Mouse (Mus musculus): Measurements from ENCODE around the gene Fancd2.

Gene Fancd2

GRCm38 (mm10) chr6:113609293-113609692 is 77.8 kb downstream of the Fancd2 start:
- no peak for DNase-seq (ENCODE audit: low read depth in 1 of 2, low spot score in 2 of 2)

GRCm38 (mm10) chr6:113612258-113612969 is 80.9 kb downstream of the Fancd2 start:
- DNase-seq (ENCODE audit: low read depth in 1 of 2, low spot score in 2 of 2), result no peak

GRCm38 (mm10) chr6:113614152-113614551 is 82.7 kb downstream of the Fancd2 start:
- no peak for DNase-seq (ENCODE audit: low read depth in 1 of 2, low spot score in 2 of 2)

GRCm38 (mm10) chr6:113614997-113615396 is 83.5 kb downstream of the Fancd2 start:
- DNase-seq (ENCODE audit: low read depth in 1 of 2, low spot score in 2 of 2), result no peak

- DNase-seq (ENCODE audit: low read depth in 1 of 2, low spot score in 2 of 2), result no peak
Observed at GRCm38 (mm10) chr6:113615489-113615888, 84.0 kb downstream of the Fancd2 start.

- DNase-seq (ENCODE audit: low read depth in 1 of 2, low spot score in 2 of 2), result no peak
Observed at GRCm38 (mm10) chr6:113623386-113623785, 91.9 kb downstream of the Fancd2 start.

- peak in 1 of 2 experiments; percentile 69 for DNase-seq (ENCODE audit: low read depth in 1 of 2, low spot score in 2 of 2)
Observed at GRCm38 (mm10) chr6:113623941-113624751, 92.7 kb downstream of the Fancd2 start, which contains the start of gene Vhl. TSS of gene Vhl (plus strand) at chr6:113623959.

- no peak for DNase-seq (ENCODE audit: low read depth in 1 of 2, low spot score in 2 of 2)
Observed at GRCm38 (mm10) chr6:113624989-113625770, 93.7 kb downstream of the Fancd2 start.

GRCm38 (mm10) chr6:113630322-113630721 is 98.8 kb downstream of the Fancd2 start:
- peak in 1 of 2 experiments; percentile 40 for DNase-seq (ENCODE audit: low read depth in 1 of 2, low spot score in 2 of 2)

GRCm38 (mm10) chr6:113632863-113633262 is 101.4 kb downstream of the Fancd2 start:
- no peak for DNase-seq (ENCODE audit: low read depth in 1 of 2, low spot score in 2 of 2)

- peak; percentile 91 to 95 for DNase-seq (ENCODE audit: low read depth in 1 of 2, low spot score in 2 of 2)
Observed at GRCm38 (mm10) chr6:113638302-113639040, 107.0 kb downstream of the Fancd2 start, which contains the start of gene Irak2. TSS of gene Irak2 (plus strand) at chr6:113638467.

- no peak for DNase-seq (ENCODE audit: low read depth in 1 of 2, low spot score in 2 of 2)
Observed at GRCm38 (mm10) chr6:113639201-113639600, 107.7 kb downstream of the Fancd2 start.

- DNase-seq (ENCODE audit: low read depth in 1 of 2, low spot score in 2 of 2), result no peak
Observed at GRCm38 (mm10) chr6:113642605-113643004, 111.1 kb downstream of the Fancd2 start.

GRCm38 (mm10) chr6:113643021-113643420 is 111.5 kb downstream of the Fancd2 start:
- DNase-seq (ENCODE audit: low read depth in 1 of 2, low spot score in 2 of 2), result no peak

GRCm38 (mm10) chr6:113643967-113644366 is 112.5 kb downstream of the Fancd2 start:
- DNase-seq (ENCODE audit: low read depth in 1 of 2, low spot score in 2 of 2), result no peak

- DNase-seq (ENCODE audit: low read depth in 1 of 2, low spot score in 2 of 2), result peak in 1 of 2 experiments; percentile 59
Observed at GRCm38 (mm10) chr6:113644808-113645207, 113.3 kb downstream of the Fancd2 start.
